Mouse (Mus musculus) gonadal fat pad, adult 2 months (tissue): Measurements from ENCODE around the gene 4933416C03Rik. TPM values are rescaled to one million over a fixed set of nuclear protein-coding genes. Genes with fewer than 3 reads are reported as not detected.

Experiments used
- DNase-seq: peaks from one replicate; pipeline ENCODE4 v3.0.0-alpha.2; 2012; ENCODE audit warnings: low read depth
- polyA plus RNA-seq: library from polyadenylated mRNA; depleted of rRNA; stranded (reverse); fragments of >200 nt; gene quantifications from 2 replicates; pipeline ENCODE4 v1.2.3, GENCODE M21; 2012; rRNA removed

The 4933416C03Rik gene
- polyA plus RNA-seq: 0.09 and 0.14 TPM in 2 replicates

GRCm38 (mm10) chr10:116113867-116114474 is at the start of gene 4933416C03Rik:
Gene 4933416C03Rik (minus strand): TSS chr10:116113917.
- no peak for DNase-seq

GRCm38 (mm10) chr10:116162338-116162737 is 48.6 kb upstream of the 4933416C03Rik start:
- no peak for DNase-seq

- DNase-seq: no peak
Measured at GRCm38 (mm10) chr10:116156699-116157098, 43.0 kb upstream of the 4933416C03Rik start.

GRCm38 (mm10) chr10:116154707-116155106 is 41.0 kb upstream of the 4933416C03Rik start:
- no peak for DNase-seq

GRCm38 (mm10) chr10:116146091-116146490 is 32.4 kb upstream of the 4933416C03Rik start:
- DNase-seq: no peak

- no peak for DNase-seq
Measured at GRCm38 (mm10) chr10:116143684-116144083, 30.0 kb upstream of the 4933416C03Rik start.

- DNase-seq: no peak
Measured at GRCm38 (mm10) chr10:116140226-116140625, 26.5 kb upstream of the 4933416C03Rik start.

- no peak for DNase-seq
Measured at GRCm38 (mm10) chr10:116135187-116135586, 21.5 kb upstream of the 4933416C03Rik start.

- no peak for DNase-seq
Measured at GRCm38 (mm10) chr10:116132233-116132632, 18.5 kb upstream of the 4933416C03Rik start.

- DNase-seq: no peak
Measured at GRCm38 (mm10) chr10:116131223-116131622, 17.5 kb upstream of the 4933416C03Rik start.

- DNase-seq: no peak
Measured at GRCm38 (mm10) chr10:116130401-116130800, 16.7 kb upstream of the 4933416C03Rik start.

- no peak for DNase-seq
Measured at GRCm38 (mm10) chr10:116125364-116125763, 11.6 kb upstream of the 4933416C03Rik start.

GRCm38 (mm10) chr10:116123808-116124207 is 10.1 kb upstream of the 4933416C03Rik start:
- DNase-seq: no peak

- DNase-seq: no peak
Measured at GRCm38 (mm10) chr10:116121463-116121862, 7.7 kb upstream of the 4933416C03Rik start.

- DNase-seq: no peak
Measured at GRCm38 (mm10) chr10:116117060-116117459, 3.3 kb upstream of the 4933416C03Rik start.

GRCm38 (mm10) chr10:116115881-116116677 is 2.4 kb upstream of the 4933416C03Rik start:
- no peak for DNase-seq

- no peak for DNase-seq
Measured at GRCm38 (mm10) chr10:116112868-116113267, 849 bp downstream of the 4933416C03Rik start.

- no peak for DNase-seq
Measured at GRCm38 (mm10) chr10:116108730-116109129, 5.0 kb downstream of the 4933416C03Rik start.

GRCm38 (mm10) chr10:116108176-116108575 is 5.5 kb downstream of the 4933416C03Rik start:
- no peak for DNase-seq

- DNase-seq: no peak
Measured at GRCm38 (mm10) chr10:116098470-116098869, 15.2 kb downstream of the 4933416C03Rik start.

- DNase-seq: no peak
Measured at GRCm38 (mm10) chr10:116096466-116096865, 17.3 kb downstream of the 4933416C03Rik start.

GRCm38 (mm10) chr10:116083965-116084364 is 29.8 kb downstream of the 4933416C03Rik start:
- DNase-seq: no peak

- no peak for DNase-seq
Measured at GRCm38 (mm10) chr10:116080841-116081240, 32.9 kb downstream of the 4933416C03Rik start.
